Mouse (Mus musculus) layer of hippocampus, postnatal 10 days (tissue): ENCODE results near the gene H2afz. TPM values are rescaled to one million over a fixed set of nuclear protein-coding genes. Genes with fewer than 3 reads are reported as not detected.

Experiments used
- DNase-seq, 2 experiments: peaks; one replicate each; pipeline ENCODE4 v3.0.0; 2021; ENCODE audit warnings: low spot score in 2 of 2
- total RNA-seq, 2 experiments: library from RNA; stranded (reverse); gene quantifications; 2 replicates each; pipeline ENCODE4 v1.2.3; 2021

Gene H2afz
- total RNA-seq, 2 experiments from 2014 or later, result 193 to 223 TPM

DNA sequence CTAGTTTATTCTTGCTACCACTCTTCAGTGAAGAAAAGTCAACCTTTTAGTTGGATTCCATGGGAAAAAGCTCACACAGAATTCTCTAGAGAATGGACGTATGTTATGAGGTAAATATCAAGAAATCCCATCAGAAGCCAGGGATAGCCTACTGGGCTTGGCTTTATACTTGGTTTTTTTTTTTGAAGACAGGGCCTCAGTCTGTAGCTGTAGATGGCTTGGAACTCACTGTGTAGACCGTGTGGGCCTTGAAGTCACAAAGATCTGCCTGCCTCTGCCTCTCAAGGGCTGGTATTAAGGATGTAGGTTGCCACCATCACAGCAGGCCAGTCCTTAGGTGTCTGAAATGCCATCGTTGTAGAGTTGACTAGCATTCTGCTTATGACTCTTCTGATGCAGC is 1.7 kb upstream of the H2afz start:
- no peak for DNase-seq

DNA sequence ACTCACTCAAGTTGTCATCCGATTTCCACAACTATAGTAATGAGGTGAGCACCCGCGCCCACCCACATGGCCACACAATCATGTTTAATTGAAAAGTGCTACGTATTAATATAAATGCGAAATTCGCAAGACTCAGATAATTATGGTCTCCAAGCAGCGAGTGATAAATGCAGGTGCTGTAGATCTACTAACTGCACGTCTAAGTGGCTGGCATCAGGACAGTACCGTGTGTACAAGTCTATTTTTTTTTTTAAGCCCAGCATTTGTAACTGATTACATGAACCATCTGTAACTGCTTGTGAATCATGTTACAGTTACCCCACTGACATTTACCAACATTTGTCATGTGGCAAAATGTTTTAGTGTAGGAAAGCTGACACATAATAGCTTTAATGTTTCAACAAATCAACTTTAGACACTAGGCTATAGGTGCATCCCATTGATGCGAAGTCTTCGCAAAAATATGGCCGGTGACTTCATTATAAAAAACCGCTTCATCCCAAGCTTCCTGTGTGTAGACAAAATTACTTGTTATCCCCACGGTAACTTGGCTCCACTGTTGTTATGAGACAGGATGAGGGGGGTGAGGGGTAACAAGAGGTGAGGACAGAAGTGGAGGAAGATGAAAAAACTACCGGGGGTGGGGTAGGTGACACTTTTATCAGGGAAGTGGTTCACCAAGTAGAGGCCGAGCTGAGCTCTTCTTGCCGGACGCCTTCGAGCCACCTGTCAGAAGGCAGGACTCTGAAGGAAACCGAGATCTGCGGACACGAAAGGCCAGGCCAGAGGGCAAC is 760 bp upstream of the H2afz start:
- no peak for DNase-seq

GRCm38 (mm10) chr3:137864988-137865982 is 998 bp downstream of the H2afz start:
- peak; percentile 88 to 91 for DNase-seq

DNA sequence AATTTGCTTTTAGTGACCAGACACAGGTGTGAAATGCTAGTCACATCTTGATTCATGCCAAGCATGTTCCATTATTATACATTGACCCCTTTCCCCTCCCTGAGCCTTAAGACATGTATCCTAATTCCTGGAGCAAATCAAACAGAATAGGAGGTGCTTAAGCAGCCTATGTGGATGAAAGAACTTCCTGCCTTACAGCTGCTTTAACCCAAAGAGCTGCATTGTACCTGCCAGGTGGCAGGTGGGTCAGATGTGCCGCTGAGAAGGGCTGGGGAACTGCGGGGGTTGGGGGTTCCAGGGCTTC is 2.8 kb downstream of the H2afz start:
- no peak for DNase-seq

- peak; percentile 53 to 71 for DNase-seq
These were observed 3.3 kb downstream of the H2afz start, which contains the start of gene Dnajb14 for GRCm38 (mm10) chr3:137867437-137868093. TSS of gene Dnajb14 (plus strand) at chr3:137867675.

- DNase-seq, result no peak
These were observed 4.0 kb downstream of the H2afz start for GRCm38 (mm10) chr3:137868094-137868913.

- DNase-seq, result no peak
These were observed 5.1 kb downstream of the H2afz start for GRCm38 (mm10) chr3:137869395-137869794.

DNA sequence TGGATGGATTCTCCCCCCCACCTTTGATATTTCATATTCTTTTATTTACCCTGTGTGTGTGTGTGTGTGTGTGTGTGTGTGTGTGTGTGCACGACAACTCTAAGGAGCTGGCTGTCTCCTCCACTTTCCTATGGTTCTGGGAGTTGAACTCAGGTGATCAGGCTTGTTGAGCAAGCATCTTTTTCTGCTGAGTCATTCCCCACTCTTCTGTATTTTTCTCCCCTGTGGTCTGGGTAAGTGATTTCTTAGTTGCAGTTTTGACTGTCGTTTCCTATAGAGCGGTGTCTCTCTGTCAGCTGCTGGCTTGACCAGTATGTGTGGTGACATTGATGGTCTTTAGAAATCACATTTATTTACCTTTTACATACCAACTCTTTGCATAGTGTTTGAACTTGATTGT is 15.0 kb downstream of the H2afz start:
- DNase-seq, result no peak

GRCm38 (mm10) chr3:137880109-137880748 is 15.9 kb downstream of the H2afz start:
- DNase-seq, result no peak

GRCm38 (mm10) chr3:137881093-137881492 is 16.8 kb downstream of the H2afz start:
- no peak for DNase-seq

DNA sequence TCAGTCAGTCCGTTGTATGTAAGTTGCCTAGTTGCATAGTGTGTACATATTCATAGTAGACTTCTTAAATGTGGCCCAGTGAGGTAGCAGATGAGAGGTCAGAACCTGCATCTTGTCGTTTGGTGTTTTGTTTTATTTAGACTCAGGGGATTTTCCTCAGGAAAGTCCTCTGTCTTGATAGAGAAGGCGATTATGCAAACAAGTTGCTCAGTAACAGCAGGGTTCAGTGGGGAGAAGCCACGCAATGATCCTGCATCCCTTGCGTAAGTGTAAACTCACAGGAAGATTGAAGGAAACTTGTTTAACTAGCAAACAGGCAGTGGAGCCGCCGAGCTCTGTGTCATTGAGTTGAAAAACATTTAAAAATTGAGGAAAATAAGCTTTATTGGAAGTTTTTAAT is 23.7 kb downstream of the H2afz start:
- no peak for DNase-seq

DNA sequence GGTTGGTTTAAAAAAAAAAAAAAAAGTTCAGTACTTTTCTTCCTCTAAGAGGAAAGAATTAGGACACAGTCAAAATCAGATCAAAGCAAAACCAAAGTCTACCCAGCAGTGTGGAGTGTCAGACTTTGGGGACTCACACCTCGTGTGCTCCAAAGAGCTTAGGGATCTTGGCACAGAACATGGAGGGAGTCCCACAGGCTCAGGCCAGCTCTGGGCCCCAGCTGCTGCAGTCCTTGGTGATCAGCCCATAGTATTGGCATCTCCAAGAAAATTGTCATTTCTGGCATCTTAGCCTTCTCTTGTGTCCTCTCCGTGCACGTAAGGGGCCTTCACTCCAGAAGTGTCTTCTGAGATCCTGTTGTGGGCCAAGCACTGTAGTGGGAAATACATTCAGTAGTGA is 26.8 kb downstream of the H2afz start:
- no peak for DNase-seq

DNA sequence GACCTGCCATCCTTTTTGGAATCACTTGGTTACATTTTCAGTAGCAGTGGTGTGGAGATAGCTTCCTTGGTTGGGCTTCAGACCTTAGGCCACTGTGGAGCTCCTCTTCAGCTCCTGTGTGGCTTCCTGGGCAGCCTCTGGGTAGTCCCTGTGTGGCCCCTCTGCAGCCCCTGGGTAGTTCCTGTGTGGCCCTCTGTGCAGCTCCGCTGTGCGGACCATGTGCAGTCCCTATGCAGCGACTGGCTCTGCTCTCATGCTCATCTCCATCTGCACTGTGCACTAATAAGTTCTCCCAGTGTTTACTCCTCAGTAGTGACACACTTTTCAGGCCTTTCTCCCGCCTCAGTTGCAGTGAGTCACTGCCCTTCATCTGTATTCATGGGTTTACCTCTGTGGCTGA is 27.8 kb downstream of the H2afz start:
- no peak for DNase-seq

- DNase-seq, result no peak
These were observed 29.5 kb downstream of the H2afz start for GRCm38 (mm10) chr3:137893789-137894188.

DNA sequence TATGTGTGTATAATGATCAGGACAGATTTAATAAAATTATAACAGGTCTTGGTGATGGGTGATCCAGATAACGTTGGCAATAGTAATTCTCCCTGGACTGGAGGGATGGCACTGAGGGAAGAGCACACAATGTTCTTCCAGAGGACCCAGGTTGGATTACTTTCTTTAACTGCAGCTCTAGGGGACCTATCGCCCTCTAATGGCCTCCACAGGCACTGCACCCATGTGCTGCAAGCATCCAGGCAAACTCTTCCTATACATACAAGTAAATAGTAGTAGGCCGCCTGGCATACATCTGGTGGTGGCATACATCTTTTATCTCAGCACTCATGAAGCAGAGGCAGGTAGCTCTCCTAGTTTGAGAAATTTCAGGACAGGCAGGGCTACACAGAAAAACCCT is 30.9 kb downstream of the H2afz start:
- DNase-seq, result no peak

DNA sequence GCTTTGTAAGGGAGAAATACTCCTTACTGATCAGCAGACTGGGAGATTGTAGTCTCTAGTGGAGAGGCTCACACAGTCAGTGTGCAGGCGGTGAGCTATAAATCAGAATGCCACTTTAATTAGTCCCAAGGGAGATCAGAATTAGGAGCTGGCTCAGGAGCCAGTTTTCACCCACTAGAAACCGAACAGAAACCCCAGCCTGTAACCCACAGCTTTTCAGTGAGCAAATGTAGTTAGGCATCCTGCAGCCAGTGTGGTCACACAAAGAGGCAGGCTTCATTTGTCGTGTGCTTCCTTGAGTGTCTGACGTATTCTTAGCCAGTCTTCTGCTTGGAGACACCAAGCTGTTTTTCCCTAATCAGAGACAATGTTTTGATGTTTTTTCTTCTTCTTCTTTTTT is 32.1 kb downstream of the H2afz start:
- DNase-seq, result no peak

- no peak for DNase-seq
These were observed 32.6 kb downstream of the H2afz start for GRCm38 (mm10) chr3:137896867-137897266.

GRCm38 (mm10) chr3:137897685-137898084 is 33.4 kb downstream of the H2afz start:
- no peak for DNase-seq

GRCm38 (mm10) chr3:137900149-137900548 is 35.9 kb downstream of the H2afz start:
- no peak for DNase-seq

DNA sequence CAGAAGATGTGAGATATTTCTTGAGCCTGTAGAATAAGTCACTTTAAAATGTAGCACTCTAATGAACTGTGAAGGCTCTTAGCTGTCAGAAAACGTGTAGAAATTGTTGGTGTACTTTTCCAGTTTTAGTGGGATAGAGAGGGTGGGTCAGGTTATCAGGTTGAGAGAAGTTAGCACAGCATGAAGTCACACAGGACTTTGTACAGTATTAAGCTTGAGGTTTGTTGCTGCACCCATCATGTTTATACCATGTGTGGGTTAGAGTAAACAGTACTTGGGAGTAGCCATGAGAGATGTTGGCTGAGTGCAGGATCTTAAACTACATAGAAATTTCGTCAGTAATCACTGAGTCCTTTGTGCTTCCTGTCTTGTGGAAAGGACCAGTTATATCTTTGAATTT is 48.8 kb downstream of the H2afz start:
- no peak for DNase-seq
